Comparison of ENCODE assay signal across 12 mouse cellular contexts in the genomic region with DNA sequence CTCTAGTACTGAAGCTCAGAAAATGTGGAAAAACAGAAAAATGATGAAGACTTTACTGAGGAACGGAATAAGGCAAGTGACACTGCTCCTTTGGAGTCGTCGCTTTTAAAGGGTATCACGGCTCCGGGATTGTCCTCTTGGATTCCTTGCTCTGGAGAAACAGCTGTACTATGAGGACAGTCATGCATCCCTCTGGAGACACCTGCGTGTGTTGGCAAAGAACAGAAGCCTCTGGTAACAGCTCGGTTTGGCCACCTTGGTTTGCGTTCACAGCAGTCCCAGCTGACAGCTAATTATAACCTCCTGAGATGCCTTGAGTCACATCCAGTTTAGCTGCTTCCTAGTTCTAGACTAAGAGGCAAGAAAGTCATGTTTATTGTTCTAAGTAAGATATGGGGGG.
"Had no signal": no experiment of that assay in that cellular context is flagged by ENCODE, and none has a peak within 500 bp of the region (broad histone marks: within the 10 kb centered on the region; RNA-seq: fewer than 3 reads in every experiment).

No protein-coding gene starts in this region.

- DNase-seq: left cerebral cortex, postnatal 4 days; liver; liver, embryonic 13.5 days; liver, postnatal 0 days; lung, adult 18-20 months; lung, adult 2 months; lung, embryonic 14.5 days; lung, postnatal 10 days; lung, postnatal 14 days; lung, postnatal 36 days; lung, postnatal 4 days; midbrain, embryonic 14.5 days had no signal
